Mouse (Mus musculus) gastrocnemius, postnatal 10 days (tissue): ENCODE results near the gene Tbc1d2b. TPM values are rescaled to one million over a fixed set of nuclear protein-coding genes. Genes with fewer than 3 reads are reported as not detected.

Source experiments
- DNase-seq: peaks from one replicate; pipeline ENCODE4 v3.0.0; 2021; ENCODE audit warnings: mixed read lengths
- total RNA-seq, 2 experiments: library from RNA; stranded (reverse); gene quantifications; 2 replicates each; pipeline ENCODE4 v1.2.3; 2021

Gene Tbc1d2b
- total RNA-seq, 2 experiments from 2014 or later: 22.2 to 23.3 TPM

DNA sequence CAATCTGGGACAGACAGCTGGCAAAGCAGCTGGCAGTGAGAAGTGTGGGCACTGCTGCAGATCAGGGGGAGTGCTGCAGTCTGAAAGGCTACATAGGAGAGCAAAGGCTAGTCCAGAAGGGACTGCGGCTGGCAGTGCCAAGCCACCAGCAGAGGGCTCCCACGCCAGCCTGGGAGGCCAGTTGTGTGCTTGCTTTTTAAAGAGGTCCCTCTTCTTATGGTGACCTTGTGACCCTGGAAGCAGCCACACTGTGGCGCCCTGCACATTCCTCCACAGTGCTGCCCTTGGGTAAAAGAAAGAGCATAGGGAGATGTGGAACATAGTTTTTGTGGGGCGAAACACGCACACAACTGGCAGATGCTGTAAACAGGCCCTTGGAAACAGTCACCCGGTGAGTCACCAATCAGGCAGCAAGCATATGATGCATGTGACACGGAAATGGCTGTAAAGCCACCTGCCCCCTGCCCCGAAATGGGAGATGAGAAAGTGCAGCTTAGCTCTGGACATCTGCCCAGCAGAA lies 66.1 kb downstream of the Tbc1d2b start:
- no peak for DNase-seq

GRCm38 (mm10) chr9:90203233-90203632 lies 67.4 kb downstream of the Tbc1d2b start:
- no peak for DNase-seq

DNA sequence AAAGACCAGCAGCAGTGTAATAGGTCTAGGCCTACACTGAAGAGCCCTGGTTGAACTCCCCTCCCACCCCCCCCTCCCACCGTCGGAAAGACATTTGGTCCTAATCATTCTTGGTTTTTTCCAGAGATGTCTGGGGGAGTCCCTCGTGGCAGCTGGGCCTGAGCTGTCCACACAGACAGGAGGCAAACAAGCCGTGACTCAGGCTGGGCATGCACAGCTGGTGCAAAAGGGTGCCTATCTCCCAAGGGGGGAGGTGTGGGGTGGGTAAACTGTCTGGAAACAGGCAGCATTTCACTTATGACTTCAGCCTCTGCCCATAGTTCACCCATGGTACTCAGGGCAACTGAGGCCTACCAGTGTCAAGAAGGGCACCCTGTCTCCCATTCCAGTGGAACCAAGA lies 69.1 kb downstream of the Tbc1d2b start:
- no peak for DNase-seq

DNA sequence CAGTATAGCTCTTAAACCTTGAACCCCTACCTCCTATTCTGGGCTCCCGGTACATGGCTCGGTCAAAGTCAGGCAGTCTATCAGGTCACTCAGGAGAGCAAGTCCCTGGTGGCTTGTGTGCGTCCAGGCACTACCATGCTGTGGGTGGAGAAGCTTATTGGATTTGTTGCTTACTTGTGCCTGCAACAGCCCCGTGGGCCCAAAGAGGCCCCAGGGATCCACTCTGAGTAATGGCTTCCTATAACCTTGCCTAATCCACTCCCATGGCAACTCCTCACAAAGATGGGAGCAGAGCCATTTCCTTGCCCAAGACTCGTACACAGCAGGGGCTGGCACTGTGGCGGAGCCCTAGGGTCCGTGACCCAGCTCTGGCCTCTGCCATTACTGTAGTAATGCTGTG lies 69.5 kb downstream of the Tbc1d2b start:
- no peak for DNase-seq

- no peak for DNase-seq
These were observed 70.1 kb downstream of the Tbc1d2b start for GRCm38 (mm10) chr9:90200501-90200900.

DNA sequence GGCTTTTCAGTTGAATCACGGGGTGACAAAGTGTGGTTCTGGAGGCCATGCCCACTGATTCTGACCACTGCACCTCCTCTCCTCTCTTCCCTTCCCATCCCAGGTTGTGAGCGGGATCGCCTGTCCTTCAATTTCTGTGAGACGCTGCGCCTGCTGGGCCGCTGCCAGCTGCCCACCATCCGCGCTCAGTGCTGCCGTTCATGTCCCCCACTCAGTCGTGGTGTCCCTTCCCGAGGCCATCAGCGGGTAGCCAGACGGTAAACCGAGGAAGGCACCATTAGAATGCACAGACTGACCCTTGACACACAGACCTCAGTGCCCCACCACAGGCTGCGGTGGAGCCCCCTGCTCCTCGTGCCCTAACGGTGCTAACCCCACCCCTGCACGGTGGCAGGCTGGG lies 71.0 kb downstream of the Tbc1d2b start:
- no peak for DNase-seq

DNA sequence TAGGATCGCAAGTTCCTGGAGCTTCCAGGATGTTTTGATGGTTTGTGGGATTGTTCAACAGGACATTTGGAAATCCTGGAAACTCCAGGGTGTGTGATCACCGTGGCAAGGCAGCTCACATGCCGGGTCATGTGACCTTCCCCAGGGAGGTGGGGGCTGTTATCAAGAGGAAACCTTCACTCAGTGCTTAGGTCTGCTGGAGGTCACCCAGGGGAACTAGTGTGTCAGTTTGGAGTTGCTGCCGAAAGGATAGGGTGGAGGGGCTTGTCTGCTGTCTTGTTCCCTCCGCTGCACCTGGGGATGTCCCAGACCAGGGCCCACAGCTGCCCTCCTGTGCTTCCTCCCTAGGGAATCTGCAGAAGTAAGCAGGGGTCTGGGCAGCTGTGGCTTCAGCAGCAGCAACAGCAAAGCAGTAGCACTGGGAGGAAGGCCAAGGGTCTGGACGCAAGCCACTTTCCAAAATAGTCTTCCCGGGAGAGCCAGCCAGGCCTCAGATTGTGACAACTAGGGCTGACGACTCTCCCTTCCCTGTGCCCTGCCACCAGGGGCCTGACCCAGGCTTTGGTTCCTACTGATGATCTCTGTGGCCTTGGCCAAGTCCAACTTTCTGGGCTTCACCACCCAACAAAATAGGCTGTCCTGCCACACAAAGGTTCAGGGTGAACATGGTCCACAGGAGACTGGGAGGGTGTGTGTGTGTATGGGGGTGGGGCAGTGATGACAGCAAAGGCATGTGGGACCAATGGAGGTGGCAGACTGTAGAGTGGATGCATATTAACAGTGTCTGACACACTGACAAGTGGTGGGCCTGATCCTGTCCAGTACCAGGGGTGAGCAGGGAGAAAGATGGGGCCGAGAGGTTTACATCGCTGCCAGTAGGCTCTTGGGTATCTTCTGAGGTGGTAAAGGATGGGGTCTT lies 71.8 kb downstream of the Tbc1d2b start:
- peak; percentile 86 for DNase-seq

DNA sequence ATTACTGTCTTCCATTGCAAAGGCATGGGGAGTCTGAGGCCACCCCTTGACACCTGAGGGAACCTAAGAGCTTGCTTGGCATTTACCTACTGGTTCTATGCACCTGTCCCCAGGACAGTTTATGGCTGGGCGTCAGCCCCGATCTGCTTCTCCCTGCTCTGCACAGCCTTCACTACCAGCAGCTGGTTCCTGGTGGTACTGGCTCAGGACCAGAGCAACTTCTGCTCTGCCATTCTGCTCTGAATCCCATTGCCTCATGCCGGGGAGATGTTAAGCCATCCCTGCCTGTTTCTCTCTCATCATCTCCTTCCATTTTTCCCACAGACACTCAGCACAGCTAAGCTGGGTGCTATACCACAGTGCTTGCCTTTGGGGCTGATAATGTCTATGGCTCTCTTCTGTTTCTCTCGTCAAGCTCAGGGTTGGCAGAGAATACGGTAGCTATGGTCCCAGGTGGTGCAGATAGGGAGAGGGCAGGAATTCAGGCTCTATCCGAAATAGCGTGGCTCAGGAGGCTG lies 72.7 kb downstream of the Tbc1d2b start:
- DNase-seq: no peak

GRCm38 (mm10) chr9:90197116-90197665 lies 73.4 kb downstream of the Tbc1d2b start:
- no peak for DNase-seq

DNA sequence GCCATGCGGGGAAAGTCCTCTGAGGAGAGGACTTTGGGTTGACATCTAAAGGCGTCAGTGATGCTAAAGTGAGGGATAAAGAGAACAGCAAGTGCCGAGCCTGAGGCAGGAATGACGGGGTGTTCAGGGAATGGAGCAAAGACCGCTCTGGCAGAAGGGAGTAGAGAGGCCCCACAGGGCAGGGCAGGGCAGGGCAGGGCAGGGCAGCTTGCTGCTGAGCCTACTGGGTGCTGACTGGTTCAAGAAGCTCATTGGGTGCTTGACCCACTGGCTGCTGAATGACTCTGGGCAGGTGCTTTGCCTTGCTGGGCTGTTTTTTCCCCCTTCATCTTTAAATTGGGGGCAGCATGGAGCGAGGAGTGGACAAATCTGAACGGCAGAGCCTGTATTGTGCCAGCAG lies 74.3 kb downstream of the Tbc1d2b start:
- no peak for DNase-seq

DNA sequence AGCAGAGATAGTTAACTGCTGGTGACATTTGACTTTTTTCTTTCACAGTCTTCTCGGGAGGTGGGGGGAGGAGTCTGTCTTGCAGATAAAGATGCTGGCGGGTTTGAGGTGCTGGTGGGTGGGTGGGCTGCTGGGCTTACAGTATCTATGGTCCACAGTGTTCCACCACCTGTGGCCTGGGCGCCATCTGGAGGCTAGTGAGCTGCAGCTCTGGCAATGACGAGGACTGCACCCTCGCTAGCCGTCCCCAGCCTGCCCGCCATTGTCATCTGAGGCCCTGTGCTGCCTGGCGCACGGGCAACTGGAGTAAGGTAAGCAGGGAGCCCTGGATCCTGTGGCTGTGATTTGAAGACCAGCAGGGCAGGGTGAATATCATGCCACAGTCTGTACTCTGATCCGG lies 75.6 kb downstream of the Tbc1d2b start:
- DNase-seq: no peak

DNA sequence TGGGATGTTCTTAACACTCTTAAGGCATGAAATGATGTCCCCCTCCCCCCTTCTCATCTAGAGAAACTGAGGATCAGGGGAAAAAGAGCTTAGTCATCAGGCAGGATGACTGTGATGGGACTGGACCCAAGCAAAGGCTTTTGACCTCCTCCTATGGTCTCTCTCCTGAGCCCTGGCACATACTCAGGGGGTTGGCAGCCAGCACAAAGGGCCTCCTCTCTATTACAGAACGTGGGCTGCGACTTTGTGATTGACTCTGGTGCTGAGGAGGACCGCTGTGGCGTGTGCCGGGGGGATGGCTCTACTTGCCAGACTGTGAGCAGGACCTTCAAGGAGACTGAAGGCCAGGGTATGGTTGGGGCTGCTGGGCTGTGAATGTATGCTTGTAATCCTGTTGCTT lies 81.2 kb downstream of the Tbc1d2b start:
- no peak for DNase-seq

DNA sequence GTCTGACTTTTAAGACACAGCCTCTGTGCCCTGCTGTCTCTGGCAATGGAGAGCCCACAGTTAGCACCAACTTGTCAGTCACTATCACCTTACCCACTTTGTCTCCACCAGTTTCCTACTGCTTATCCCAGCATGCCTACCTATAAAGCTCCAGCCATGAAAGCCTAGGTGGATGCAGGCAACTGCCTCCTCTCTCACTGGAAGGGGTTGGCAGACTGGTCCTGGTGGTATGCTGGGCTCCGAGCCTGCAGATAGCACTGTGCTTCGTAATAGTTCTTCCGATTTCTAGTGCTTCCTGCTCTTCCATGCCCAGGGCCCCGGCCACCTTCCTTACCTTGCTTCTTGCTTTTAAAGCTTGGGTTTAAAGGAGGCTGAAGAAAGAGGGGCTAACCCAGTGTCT lies 81.7 kb downstream of the Tbc1d2b start:
- DNase-seq: no peak

GRCm38 (mm10) chr9:90185356-90185910 lies 85.2 kb downstream of the Tbc1d2b start:
- no peak for DNase-seq

DNA sequence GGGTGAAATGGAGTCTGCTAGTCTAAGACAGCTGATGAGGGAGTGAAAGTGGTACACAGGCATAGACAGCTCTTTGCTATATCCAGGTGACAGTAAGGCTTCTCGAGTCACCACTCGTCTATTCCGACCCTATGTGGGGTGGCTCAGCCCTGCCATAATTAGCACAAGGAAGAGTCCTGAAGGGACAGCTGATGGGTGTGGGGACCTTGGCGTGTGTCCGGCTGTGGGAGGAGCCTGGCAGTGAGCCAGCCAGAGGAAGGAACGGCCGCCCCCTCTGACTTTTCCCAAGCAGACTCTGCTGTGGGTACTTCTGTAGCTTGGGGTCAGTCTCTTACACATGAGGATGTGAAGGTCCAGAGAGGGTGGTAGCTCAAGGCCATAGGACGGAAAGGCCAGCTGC lies 86.5 kb downstream of the Tbc1d2b start:
- DNase-seq: peak; percentile 64

DNA sequence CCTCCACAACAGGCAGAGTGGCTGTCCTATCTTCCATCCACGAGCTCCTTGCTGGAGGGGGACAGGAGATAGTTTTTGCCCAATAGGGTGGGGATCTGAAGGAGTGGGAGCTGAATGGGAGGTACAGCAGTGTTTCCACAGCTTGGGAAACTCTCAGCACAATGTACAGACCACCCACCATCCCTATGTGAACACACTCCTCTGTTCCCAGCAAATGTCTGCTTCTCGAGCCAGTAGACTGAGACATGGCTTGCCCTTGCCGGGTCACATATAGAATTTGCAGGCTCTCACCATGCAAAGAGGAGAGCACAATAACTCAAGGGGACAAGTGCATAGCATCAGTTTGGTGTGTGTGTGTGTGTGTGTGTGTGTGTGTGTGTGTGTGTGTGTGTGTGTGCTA lies 87.1 kb downstream of the Tbc1d2b start:
- DNase-seq: no peak

DNA sequence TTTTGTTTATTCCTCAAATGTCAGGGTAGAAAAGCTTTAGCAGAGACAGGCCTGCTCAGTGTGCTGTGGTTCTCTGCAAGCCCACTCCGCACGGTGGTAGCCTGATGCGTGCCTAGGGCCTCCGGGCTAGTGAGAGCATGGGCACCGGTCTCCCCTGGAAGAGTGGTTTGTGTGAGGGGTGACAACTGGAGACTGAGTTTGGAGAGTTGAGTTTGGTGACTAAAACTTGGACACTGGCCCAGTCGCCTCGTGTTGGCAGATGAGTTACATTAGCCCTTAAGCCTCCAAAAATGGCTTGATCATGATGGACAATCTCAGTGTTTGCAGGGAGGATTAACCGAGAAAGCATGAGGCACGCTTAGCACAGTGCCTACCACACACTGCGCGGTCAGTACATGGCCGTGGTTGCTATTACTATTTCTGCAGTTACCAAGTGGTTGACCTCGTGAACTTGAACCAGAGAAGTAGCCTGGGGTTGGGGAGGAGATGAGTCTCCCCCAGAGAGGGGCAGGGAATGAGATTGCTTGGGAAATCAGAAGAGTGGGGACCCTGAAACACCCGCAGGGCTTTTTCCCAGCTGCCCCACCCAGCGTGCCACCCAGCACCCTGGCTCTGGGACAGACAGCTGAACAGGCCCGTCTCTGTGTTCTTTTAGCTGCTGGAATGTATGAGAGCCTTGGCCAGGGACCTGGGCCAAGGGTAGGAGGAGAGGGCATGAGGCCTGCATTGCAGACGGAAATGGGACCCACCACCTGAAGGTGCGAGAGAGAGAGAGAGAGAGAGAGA lies 87.8 kb downstream of the Tbc1d2b start:
- DNase-seq: no peak

DNA sequence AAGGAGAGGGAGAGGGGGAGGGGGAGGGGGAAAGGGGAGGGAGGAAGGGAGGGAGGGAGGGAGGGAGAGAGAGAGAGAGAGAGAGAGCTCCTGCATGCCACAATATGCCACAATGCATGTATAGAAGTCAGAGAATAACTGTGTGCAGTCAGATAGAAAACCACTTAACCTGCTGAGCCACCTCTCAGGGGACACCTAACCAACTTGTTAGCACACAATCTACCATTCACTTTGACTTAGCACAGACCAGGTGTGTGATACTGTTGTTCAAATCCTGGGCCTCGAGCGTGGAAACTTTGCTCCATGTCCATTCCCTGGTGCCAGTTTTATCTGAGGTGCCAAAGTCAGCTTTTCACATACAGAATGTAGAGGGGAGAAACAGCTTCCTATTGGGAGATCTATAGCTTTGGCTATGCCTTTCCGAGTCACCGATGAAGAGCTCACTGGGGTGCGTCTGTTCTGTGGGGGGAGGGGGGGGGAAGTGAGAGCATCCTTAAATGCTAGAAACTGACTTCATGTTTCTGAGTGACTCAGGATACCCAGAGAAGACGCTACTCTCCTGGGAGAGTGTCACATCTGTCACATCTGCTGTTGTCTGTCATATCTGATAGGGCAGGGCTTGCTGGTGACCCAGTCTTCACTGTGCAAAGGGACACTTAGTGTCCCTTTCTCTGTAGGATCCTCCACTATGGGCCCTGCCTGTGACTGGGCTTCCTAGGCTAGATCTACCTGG lies 88.8 kb downstream of the Tbc1d2b start:
- no peak for DNase-seq

DNA sequence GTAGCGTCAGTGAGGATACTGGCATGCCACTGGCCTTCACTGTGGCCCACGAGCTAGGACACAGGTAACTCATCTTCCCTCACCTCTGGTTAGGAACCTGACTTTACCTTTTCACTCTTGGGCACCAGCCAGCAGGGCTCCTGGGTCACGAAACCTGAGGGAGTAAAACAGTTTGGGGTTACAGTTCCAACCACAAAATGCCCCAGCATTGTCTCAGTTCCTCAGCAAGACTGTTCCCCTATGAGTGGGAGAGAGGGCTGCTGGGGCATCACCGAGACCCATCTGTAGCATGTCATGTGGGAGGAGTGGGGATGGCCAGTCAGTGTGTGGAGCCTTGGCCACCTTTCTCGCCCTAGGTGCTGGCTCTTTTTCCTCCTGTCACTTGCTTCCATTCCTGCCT lies 91.2 kb downstream of the Tbc1d2b start:
- no peak for DNase-seq

DNA sequence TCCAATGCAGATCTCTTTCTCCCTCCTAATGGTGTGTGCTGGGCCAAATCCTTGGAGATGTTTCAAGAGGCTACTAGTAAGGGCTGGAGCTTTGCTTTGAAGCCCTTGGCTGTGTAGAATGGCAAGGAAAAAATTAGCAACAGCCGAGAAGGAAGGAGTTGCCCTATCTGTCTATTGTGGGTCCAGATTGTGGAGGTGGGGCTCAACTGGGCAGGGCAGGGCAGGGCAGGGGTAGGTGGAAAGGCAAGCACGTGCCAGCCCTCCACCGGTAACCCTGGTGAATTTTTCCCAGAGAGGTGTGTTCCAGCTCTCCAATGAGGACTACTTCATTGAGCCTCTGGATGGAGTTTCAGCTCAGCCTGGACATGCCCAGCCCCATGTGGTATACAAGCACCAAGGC lies 97.3 kb downstream of the Tbc1d2b start:
- DNase-seq: no peak

GRCm38 (mm10) chr9:90172528-90173321 lies 97.9 kb downstream of the Tbc1d2b start:
- no peak for DNase-seq
